Mouse (Mus musculus) MEL (cell line): ENCODE measurements at regions not wholly inside any gene's neighbourhood (a gene's known extent, or its start where the extent isn't known, plus 50 kb on each side); places are given as distances from the start of the nearest gene placed in this dataset.

Source experiments
- CHD1 ChIP-seq: IDR thresholded peaks from 2 replicates; pipeline ENCODE4 v1.6.1; 2012; ENCODE audit warnings: low read depth, mild to moderate bottlenecking, inconsistent platforms, low read length, improper control_type of control experiment
- CTCF ChIP-seq, 3 experiments: IDR thresholded peaks in 2 of 3; conservative IDR thresholded peaks in 1 of 3; 2 replicates each; pipeline ENCODE4 v1.5.1; 2011 to 2012; ENCODE audit warnings: low read length in 3 of 3, low read depth in 2 of 3, mild to moderate bottlenecking in 2 of 3, improper control_type of control experiment in 1 of 3, inconsistent platforms in 1 of 3, mixed read lengths in 1 of 3, moderate library complexity in 1 of 3; ENCODE audit not compliant: control insufficient read depth in 1 of 3, insufficient read depth in 1 of 3, poor library complexity in 1 of 3, severe bottlenecking in 1 of 3
- E2F4 ChIP-seq: IDR thresholded peaks from 2 replicates; pipeline ENCODE4 v1.6.1; 2011; ENCODE audit warnings: low read depth, low read length, improper control_type of control experiment, borderline replicate concordance
- GATA1 ChIP-seq: IDR thresholded peaks from 2 replicates; pipeline ENCODE4 v1.6.1; 2011; ENCODE audit warnings: low read depth, low read length, improper control_type of control experiment
- MAZ ChIP-seq: IDR thresholded peaks from 2 replicates; pipeline ENCODE4 v1.6.1; 2012; ENCODE audit warnings: low read depth, mild to moderate bottlenecking, inconsistent platforms, low read length, improper control_type of control experiment
- MYC ChIP-seq: IDR thresholded peaks from 2 replicates; pipeline ENCODE4 v1.6.1; 2011; ENCODE audit warnings: low read depth, mild to moderate bottlenecking, low read length, improper control_type of control experiment, moderate library complexity
- POLR2A ChIP-seq, 2 experiments: IDR thresholded peaks; 2 replicates each; pipeline ENCODE4 v1.6.1; 2011 to 2012; ENCODE audit warnings: low read length in 2 of 2, mild to moderate bottlenecking in 2 of 2, control low read depth in 1 of 2, improper control_type of control experiment in 1 of 2, low read depth in 1 of 2, moderate library complexity in 1 of 2; ENCODE audit not compliant: control insufficient read depth in 1 of 2, insufficient read depth in 1 of 2, poor library complexity in 1 of 2
- POLR2AphosphoS2 ChIP-seq: IDR thresholded peaks from 2 replicates; pipeline ENCODE4 v1.6.1; 2011; ENCODE audit warnings: low read length, improper control_type of control experiment
- RCOR1 ChIP-seq: IDR thresholded peaks from 2 replicates; pipeline ENCODE4 v1.6.1; 2012; ENCODE audit warnings: low read depth, mild to moderate bottlenecking, inconsistent platforms, low read length, improper control_type of control experiment
- TAL1 ChIP-seq: IDR thresholded peaks from 2 replicates; pipeline ENCODE4 v1.6.1; 2012; ENCODE audit warnings: mild to moderate bottlenecking, inconsistent platforms, low read length, moderate library complexity, mixed read lengths
- TBP ChIP-seq: IDR thresholded peaks from 2 replicates; pipeline ENCODE4 v1.8.0; 2011; ENCODE audit warnings: low read depth, low read length, improper control_type of control experiment
- USF1 ChIP-seq: IDR thresholded peaks from 2 replicates; pipeline ENCODE4 v1.6.1; 2014; ENCODE audit warnings: low read depth, mild to moderate bottlenecking, inconsistent platforms, low read length, improper control_type of control experiment, moderate library complexity
- USF2 ChIP-seq, 2 experiments: IDR thresholded peaks; 2 replicates each; pipeline ENCODE4 v1.6.1; 2011 to 2012; ENCODE audit warnings: improper control_type of control experiment in 2 of 2, low read length in 2 of 2, borderline replicate concordance in 1 of 2, inconsistent platforms in 1 of 2, low read depth in 1 of 2, mild to moderate bottlenecking in 1 of 2; ENCODE audit not compliant: insufficient read depth in 1 of 2

- TF ChIP-seq E2F4 (no peak), MAZ (no peak), CTCF (IDR thresholded peaks at IDR 0.05 in 2 of 3, conservative IDR thresholded peaks at IDR 0.05 in 1 of 3; ENCODE audit: control insufficient read depth in 1 of 3, insufficient read depth in 1 of 3, low read depth in 2 of 3, low read length in 3 of 3, poor library complexity in 1 of 3, severe bottlenecking in 1 of 3) (no peak), TAL1 (no peak), USF2 (IDR thresholded peaks at IDR 0.05; ENCODE audit: borderline replicate concordance in 1 of 2, insufficient read depth in 1 of 2, low read depth in 1 of 2, low read length in 2 of 2) (no peak), GATA1 (no peak), MYC (no peak), POLR2A (IDR thresholded peaks at IDR 0.05; ENCODE audit: control insufficient read depth in 1 of 2, insufficient read depth in 1 of 2, low read depth in 1 of 2, low read length in 2 of 2, poor library complexity in 1 of 2) (no peak), USF1 (no peak), CHD1 (no peak), TBP (no peak), POLR2AphosphoS2 (no peak), RCOR1 (no peak)
Measured at GRCm38 (mm10) chr3:149485406-149485805, 495.1 kb upstream of the Adgrl2 start.
